Mouse (Mus musculus) forebrain, embryonic 11.5 days (tissue): ENCODE measurements around the gene Sapcd1. TPM values are rescaled to one million over a fixed set of nuclear protein-coding genes. Genes with fewer than 3 reads are reported as not detected.

Experiments
- ATAC-seq: fragments of 200-750 bp; cut with Nextera tagmentation; replicated peaks from 2 replicates; pipeline ENCODE4 v1.8.0; 2017; ENCODE audit warnings: moderate TSS enrichment; ENCODE audit not compliant: low FRiP score
- DNase-seq: peaks from one replicate; pipeline ENCODE4 v3.0.0-alpha.2; 2017; ENCODE audit warnings: low spot score
- H3K27ac ChIP-seq: fragments of 300-500 bp; sonication (generic); 2 replicates; pipeline ENCODE4 v1.5.1; 2014; ENCODE audit warnings: low read depth, low read length
- H3K27me3 ChIP-seq: fragments of 300-500 bp; sonication (generic); 2 replicates; pipeline ENCODE4 v1.6.1; 2014; ENCODE audit warnings: mild to moderate bottlenecking, low read length, mixed read lengths; ENCODE audit not compliant: control insufficient read depth, insufficient read depth
- H3K36me3 ChIP-seq: fragments of 300-500 bp; sonication (generic); 2 replicates; pipeline ENCODE4 v1.6.1; 2014; ENCODE audit warnings: mild to moderate bottlenecking, low read length, moderate library complexity, mixed read lengths; ENCODE audit not compliant: control insufficient read depth, insufficient read depth
- H3K4me1 ChIP-seq: fragments of 300-500 bp; sonication (generic); replicated peaks from 2 replicates; pipeline ENCODE4 v1.6.1; 2014; ENCODE audit warnings: low read length, mixed read lengths; ENCODE audit not compliant: control insufficient read depth, insufficient read depth
- H3K4me2 ChIP-seq: fragments of 300-500 bp; sonication (generic); 2 replicates; pipeline ENCODE4 v1.6.1; 2014; ENCODE audit warnings: low read depth, mild to moderate bottlenecking, low read length, moderate library complexity, mixed read lengths; ENCODE audit not compliant: severe bottlenecking
- H3K4me3 ChIP-seq: fragments of 300-500 bp; sonication (generic); 2 replicates; pipeline ENCODE4 v1.5.1; 2014; ENCODE audit warnings: low read depth, low read length
- H3K9ac ChIP-seq: fragments of 300-500 bp; sonication (generic); 2 replicates; pipeline ENCODE4 v1.6.1; 2014; ENCODE audit warnings: low read length
- H3K9me3 ChIP-seq: fragments of 300-500 bp; sonication (generic); 2 replicates; pipeline ENCODE4 v1.6.1; 2016; ENCODE audit warnings: low read length, mixed read lengths; ENCODE audit not compliant: control insufficient read depth
- WGBS: fragments of 180-500 bp; shearing (Covaris S2); extraction: QIAGEN DNeasy Blood & Tissue Kit; methylation state at CpG from one replicate; pipeline ENCODE4 v1.1.7; 2014; 5-methylcytosine and 5-hydroxymethylcytosine counted together
- polyA plus RNA-seq: library from polyadenylated mRNA; unstranded; fragments of >200 nt; fragmentation: Nextera tagmentation; extraction: Ambion mirVana; gene quantifications from 2 replicates; pipeline ENCODE4 v1.2.1, GENCODE M21; 2014

Gene Sapcd1
- polyA plus RNA-seq, 1 experiment from 2014 or later, result 4.1 TPM

- DNase-seq (peak; percentile 67), ATAC-seq (no peak)
- Histone ChIP-seq H3K4me2 (peak within 1 kb of the TSS; percentile 37), H3K27ac (no peak within 1 kb of the TSS), H3K4me1 (peaks cover 13% of the 10 kb centered on the region), H3K9me3 (no peaks in the 10 kb centered on the region), H3K9ac (peak within 1 kb of the TSS; percentile 48), H3K27me3 (peaks cover 14% of the 10 kb centered on the region), H3K36me3 (peaks cover 7% of the 10 kb centered on the region; the same call in 1 of the 2 replicates), H3K4me3 (peak within 1 kb of the TSS; percentile 6)
- WGBS, result under 1% methylated on average over 48 of the region's 48 CpGs
Observed at GRCm38 (mm10) chr17:35064951-35065947, 37.4 kb upstream of the Sapcd1 start, which contains the start of gene Ly6g6c. TSS of gene Ly6g6c (plus strand) at chr17:35065388.

- Histone ChIP-seq H3K4me1 (peaks cover 14% of the 10 kb centered on the region), H3K9ac (no peak overlapping the region), H3K4me2 (peak overlapping the region; percentile 37; the same call in 1 of the 2 replicates), H3K27ac (no peak overlapping the region), H3K27me3 (peaks cover 14% of the 10 kb centered on the region), H3K9me3 (no peaks in the 10 kb centered on the region), H3K4me3 (no peak overlapping the region), H3K36me3 (peaks cover 7% of the 10 kb centered on the region; the same call in 1 of the 2 replicates)
- 34% methylated on average over 10 of the region's 10 CpGs for WGBS
- no peak for ATAC-seq
- no peak for DNase-seq
Observed at GRCm38 (mm10) chr17:35064378-35064877, 36.6 kb upstream of the Sapcd1 start.

DNA sequence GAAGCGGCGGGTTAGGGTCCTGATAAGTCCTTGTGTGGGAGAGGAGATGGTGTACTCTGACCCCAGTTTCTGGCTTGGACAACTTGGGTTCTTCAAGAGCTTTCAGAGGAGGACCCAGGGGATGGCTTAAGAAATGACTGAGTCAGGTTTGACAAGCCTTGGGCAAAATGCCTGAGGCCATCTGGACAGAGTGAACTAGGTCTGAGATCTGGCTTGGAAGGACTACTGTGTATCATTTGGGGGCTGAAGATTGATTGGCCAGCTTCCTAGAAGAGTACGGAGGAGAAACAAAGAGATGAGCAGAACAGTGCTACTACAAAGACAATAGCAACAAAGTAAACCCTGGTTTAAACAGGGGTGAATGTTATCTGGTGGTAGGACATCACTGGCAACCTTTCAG is 35.6 kb upstream of the Sapcd1 start:
- 93% methylated on average over 3 of the region's 3 CpGs for WGBS
- Histone ChIP-seq H3K36me3 (peaks cover 7% of the 10 kb centered on the region; the same call in 1 of the 2 replicates), H3K4me2 (no peak overlapping the region), H3K4me3 (no peak overlapping the region), H3K9me3 (no peaks in the 10 kb centered on the region), H3K4me1 (peaks cover 17% of the 10 kb centered on the region), H3K27ac (no peak overlapping the region), H3K9ac (no peak overlapping the region), H3K27me3 (peaks cover 14% of the 10 kb centered on the region)
- DNase-seq (no peak), ATAC-seq (no peak)

GRCm38 (mm10) chr17:35061299-35061698 is 33.5 kb upstream of the Sapcd1 start:
- ATAC-seq, result no peak
- Histone ChIP-seq H3K4me3 (no peak overlapping the region), H3K9ac (no peak overlapping the region), H3K9me3 (no peaks in the 10 kb centered on the region), H3K27me3 (peaks cover 10% of the 10 kb centered on the region), H3K36me3 (peaks cover 8% of the 10 kb centered on the region; the same call in 1 of the 2 replicates), H3K4me1 (peaks cover 17% of the 10 kb centered on the region), H3K4me2 (no peak overlapping the region), H3K27ac (no peak overlapping the region)
- peak; percentile 45 for DNase-seq
- 88% methylated on average over 8 of the region's 8 CpGs for WGBS

DNA sequence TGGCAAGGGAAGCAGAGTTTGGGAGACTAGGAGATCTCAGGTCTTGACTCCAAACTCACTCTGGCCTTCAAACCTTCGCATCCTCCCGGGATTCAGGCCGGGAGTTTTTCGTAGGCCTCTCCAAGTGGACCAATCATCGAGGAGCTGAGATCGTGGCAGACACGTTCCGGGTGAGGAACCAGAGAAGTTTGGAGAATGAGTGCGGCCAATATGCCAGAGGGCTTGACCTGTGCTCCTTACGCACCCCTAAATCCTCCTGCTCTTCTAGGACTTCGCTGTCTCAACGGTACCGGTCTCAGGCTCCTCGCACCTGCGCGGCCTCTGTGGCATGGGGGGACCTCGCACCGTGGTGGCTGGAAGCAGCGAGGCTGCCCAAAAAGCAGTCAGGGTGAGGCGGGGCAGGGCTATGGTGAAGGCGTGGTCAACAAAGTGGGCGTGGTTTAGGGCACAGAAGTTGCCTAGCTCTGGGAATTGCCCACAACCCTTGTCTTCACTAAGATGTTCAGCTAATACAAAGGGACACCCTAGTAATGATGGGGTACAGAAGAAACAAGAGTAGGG is 33.0 kb upstream of the Sapcd1 start:
- DNase-seq (no peak), ATAC-seq (no peak)
- H3K9me3 ChIP-seq, result no peaks in the 10 kb centered on the region
- H3K27me3 ChIP-seq, result peaks cover 6% of the 10 kb centered on the region; the same call in 1 of the 2 replicates
- H3K9ac ChIP-seq, result peak overlapping the region; percentile 72; the same call in 1 of the 2 replicates
- H3K4me1 ChIP-seq, result peaks cover 17% of the 10 kb centered on the region
- no peak overlapping the region for H3K27ac ChIP-seq
- peak overlapping the region; percentile 64 for H3K4me3 ChIP-seq
- WGBS, result 63% methylated on average over 22 of the region's 22 CpGs
- peak overlapping the region; percentile 73; the same call in 1 of the 2 replicates for H3K4me2 ChIP-seq
- peaks cover 11% of the 10 kb centered on the region; the same call in 1 of the 2 replicates for H3K36me3 ChIP-seq

DNA sequence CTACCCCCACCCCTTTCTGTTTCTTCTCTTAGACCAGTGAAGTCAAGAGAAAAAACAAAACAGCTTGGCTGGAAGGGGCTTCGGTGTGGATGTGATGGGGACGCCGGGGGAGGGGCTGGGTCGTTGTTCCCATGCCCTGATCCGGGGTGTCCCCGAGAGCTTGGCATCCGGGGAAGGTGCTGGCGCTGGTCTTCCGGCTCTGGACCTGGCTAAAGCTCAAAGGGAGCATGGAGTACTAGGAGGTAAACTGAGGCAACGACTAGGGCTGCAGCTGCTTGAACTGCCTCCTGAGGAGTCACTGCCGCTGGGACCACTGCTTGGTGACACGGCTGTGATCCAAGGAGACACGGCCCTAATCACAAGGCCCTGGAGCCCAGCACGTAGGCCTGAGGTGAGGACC is 32.3 kb upstream of the Sapcd1 start:
- H3K4me2 ChIP-seq, result peak overlapping the region; percentile 73
- peak overlapping the region; percentile 64 for H3K4me3 ChIP-seq
- peaks cover 13% of the 10 kb centered on the region; the same call in 1 of the 2 replicates for H3K36me3 ChIP-seq
- no peak for DNase-seq
- 31% methylated on average over 14 of the region's 14 CpGs for WGBS
- H3K9me3 ChIP-seq, result no peaks in the 10 kb centered on the region
- H3K27ac ChIP-seq, result no peak overlapping the region
- peak overlapping the region; percentile 72 for H3K9ac ChIP-seq
- peaks cover 17% of the 10 kb centered on the region for H3K4me1 ChIP-seq
- no peak for ATAC-seq
- peaks cover 3% of the 10 kb centered on the region; the same call in 1 of the 2 replicates for H3K27me3 ChIP-seq

DNA sequence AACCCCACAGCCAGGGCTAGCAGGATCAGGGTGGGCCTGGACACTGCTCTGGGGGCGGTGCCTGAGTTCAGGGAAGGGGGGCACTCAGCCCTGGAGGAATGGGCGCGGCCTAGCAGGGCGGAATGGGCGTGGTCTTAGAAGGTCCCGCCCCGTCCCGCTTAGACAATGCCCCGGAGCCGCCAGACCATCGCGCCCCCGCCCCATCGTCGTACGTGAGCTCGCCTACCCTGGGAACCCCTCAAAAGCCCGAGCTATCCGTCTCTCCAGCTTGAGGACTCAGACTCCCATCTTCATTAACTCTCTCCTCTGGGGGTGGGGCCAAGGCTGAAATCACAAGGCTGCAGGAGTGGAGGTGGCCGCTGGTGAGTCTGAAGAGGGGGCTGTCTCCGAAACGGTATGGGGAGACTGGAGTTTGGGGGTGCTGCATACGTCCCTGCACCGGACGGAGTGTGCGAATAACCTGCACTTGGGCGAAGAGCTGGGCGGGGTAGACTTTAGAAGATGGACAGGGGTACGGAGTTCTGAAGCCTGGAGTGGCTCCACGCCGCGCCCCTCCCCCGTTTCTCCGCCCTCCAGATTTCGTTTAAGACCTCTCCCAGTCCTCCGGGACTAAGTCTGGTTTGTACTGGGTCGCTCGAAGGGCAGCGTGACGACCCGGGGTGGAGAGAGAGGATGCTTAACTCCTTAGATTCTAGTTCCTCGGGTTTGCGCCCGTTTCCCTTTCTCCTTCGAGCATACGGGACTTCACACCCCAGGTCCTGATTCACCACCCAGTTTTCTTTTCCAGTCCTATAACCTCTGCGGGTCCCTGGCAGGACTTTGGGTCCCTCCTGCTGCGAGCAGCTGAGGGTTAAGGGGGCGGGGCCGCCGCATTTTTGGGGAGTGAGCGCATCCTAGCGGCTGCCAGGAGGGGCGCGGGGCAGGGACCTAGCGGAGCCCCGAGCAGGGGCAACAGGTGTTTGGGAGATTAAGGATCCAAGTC is 31.4 kb upstream of the Sapcd1 start, which contains the start of gene Ddah2:
Ddah2 (plus strand) TSS at position 125 of the 982 bp plus-strand sequence.
- WGBS, result under 1% methylated on average over 56 of the region's 57 CpGs
- H3K9me3 ChIP-seq, result no peaks in the 10 kb centered on the region; the same call in 1 of the 2 replicates
- H3K27me3 ChIP-seq, result peaks cover 3% of the 10 kb centered on the region; the same call in 1 of the 2 replicates
- H3K4me1 ChIP-seq, result peaks cover 12% of the 10 kb centered on the region
- H3K9ac ChIP-seq, result peak within 1 kb of the TSS; percentile 72
- H3K36me3 ChIP-seq, result peaks cover 15% of the 10 kb centered on the region; the same call in 1 of the 2 replicates
- peak; percentile 97 for DNase-seq
- H3K27ac ChIP-seq, result peak within 1 kb of the TSS; percentile 74
- H3K4me3 ChIP-seq, result peak within 1 kb of the TSS; percentile 64
- peak; percentile 91 for ATAC-seq
- peak within 1 kb of the TSS; percentile 73 for H3K4me2 ChIP-seq
